Mouse (Mus musculus) cerebellum, adult 2 months (tissue): ENCODE data around the gene Col26a1.

Experiments
- CTCF ChIP-seq: fragments of 200-500 bp; IDR thresholded peaks from 2 replicates; pipeline ENCODE4 v1.5.1; 2011; ENCODE audit warnings: low read depth, mild to moderate bottlenecking, control low read depth, low read length, moderate library complexity, borderline replicate concordance; ENCODE audit not compliant: insufficient read depth
- POLR2A ChIP-seq: fragments of 200-500 bp; IDR thresholded peaks from 2 replicates; pipeline ENCODE4 v1.6.1; 2011; ENCODE audit warnings: low read length, control low read depth, borderline replicate concordance; ENCODE audit not compliant: insufficient read depth

DNA sequence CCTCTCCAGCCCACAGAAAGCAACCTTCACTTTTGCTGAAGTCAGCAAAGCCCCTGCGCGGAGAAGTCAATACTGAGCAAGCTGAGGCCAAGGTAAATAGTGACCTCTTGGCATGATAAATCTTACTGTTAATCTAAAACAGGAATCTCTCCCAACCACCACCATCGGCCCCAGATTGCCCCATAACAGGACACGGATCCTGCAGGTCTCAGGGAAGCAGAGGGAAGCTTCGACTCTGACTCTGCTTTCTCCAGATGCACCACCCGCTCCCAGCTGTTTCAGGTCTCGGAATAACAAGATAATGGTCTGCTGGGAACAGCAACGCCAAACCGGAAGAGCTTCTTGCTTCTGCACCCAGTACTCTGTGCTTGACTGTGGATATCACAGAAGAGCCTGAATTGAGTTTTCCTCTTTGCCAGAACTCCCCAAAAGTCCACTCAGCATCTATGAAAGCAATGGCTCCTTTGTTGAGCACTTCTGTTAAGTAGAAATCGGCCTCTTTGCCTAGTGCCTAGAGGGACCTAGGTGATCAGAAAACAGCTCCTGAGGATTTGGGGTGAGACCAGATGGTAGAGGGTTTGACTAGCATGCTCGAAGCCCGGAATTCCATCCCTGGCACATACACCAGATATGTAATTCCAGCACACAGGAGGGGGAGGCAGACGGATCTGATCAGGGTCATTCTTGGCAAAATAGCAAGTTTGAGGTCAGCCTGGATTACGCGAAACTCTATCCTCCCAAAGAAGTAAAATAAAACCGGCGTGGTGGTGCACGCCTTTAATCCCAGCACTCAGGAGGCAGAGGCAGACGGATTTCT lies 5.7 kb upstream of the Col26a1 start:
- TF ChIP-seq CTCF, result no peak
- TF ChIP-seq POLR2A, result no peak
